Mouse (Mus musculus) cerebral cortex, adult 2 months (tissue): ENCODE data around the gene Gm7138.

Source experiments
- WGBS: fragments of 180-500 bp; shearing (Covaris S2); methylation state at CpG from one replicate; pipeline ENCODE4 v1.1.7; 2018; 5-methylcytosine and 5-hydroxymethylcytosine counted together

The Gm7138 gene

DNA sequence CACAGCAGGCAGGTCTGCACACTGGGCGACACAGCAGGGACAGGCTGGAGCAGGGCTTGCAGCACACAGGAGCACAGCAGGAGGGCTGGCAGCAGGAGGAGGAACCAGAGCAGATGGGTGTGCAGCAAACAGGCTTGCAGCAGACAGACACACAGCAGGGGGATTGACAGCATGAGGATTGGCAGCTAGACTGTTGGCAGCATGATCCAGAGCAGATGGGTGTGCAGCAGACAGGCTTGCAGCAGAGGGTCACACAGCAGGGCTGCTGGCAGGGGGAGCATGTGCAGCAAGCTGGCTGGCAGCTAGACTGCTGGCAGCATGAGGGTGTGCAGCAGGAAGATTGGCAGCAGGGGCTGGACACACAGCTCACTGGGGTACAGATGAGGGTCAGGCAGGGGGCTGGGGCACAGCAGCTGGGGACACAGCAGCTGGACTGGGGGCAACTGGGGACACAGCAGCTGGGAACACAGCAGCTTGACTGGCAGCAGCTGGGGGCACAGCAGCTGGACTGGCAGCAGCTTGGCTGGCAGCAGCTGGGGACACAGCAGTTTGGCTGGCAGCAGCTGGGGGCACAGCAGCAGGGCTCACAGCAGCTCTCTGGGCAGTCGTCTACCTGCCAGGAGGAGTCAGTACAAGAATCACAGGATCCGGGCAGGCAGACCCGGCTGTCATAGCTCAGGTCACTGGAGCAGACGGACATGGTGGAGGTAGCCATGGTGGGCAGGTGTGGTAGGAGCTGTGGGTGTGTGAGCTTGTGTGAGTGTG is 34.6 kb downstream of the Gm7138 start, which contains the start of gene Gm18596:
TSS of gene Gm18596 (minus strand) at position 715 of the 765 bp plus-strand sequence.
- WGBS = 63% methylated on average over 5 of the region's 5 CpGs

DNA sequence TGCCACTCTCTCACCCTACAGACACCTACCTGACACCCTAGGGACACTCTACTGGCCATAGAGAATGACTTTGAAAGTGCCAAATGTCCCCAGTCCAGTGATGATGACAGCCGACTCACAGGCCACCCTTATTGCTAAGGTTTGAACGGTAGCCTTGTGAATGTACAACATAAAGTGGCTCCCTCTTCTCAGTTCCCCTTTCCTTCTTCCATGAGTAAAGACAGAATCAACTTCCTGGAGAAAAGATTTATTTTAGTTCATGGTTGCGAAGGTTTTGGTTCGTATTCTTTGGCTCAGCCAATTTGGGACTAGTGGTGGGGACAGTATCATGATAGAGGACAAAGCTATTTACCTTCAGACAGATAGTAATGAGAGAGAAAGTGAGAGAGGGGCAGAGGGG is 37.8 kb downstream of the Gm7138 start:
- WGBS = 89% methylated on average over 4 of the region's 4 CpGs

DNA sequence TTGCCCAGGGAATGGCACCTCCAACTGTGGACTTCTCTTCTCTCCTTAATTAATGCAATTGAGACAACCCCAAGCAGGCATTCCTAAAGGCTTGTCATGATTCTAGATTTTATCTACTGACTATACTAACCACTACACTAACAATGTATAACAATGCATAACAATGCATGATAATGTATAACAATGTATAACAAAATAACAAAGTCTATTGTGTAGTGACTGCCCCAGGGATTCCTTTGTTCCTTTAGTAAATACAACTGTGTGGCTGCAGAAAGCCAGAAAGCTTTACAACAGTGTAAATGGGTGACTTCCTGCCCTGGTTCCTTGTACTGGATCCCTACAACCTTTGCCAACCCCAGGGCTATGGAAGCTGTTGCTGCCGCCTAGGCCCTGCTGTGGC is 40.8 kb downstream of the Gm7138 start:
- 94% methylated on average over 1 of the region's 1 CpGs for WGBS

DNA sequence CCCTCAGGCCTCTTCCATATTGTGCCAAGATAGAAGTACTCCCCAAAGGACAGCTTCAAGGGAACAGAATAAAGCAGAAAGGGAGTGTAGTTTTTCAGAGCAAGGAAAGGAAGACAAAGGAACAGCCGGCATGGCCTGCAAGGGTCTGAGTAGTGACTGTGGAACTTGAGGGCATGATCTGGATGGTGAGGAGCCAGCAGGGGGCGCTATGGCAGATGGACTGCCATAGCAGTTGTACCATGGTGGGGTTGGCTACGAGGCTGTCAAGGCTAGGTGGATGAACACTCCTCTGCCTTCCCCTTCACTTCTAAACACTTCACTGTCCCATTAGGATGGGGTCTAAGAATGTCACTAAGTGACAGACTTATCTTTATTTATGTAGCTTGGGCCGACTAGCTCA is 47.5 kb downstream of the Gm7138 start:
- WGBS = 52% methylated on average over 4 of the region's 4 CpGs

DNA sequence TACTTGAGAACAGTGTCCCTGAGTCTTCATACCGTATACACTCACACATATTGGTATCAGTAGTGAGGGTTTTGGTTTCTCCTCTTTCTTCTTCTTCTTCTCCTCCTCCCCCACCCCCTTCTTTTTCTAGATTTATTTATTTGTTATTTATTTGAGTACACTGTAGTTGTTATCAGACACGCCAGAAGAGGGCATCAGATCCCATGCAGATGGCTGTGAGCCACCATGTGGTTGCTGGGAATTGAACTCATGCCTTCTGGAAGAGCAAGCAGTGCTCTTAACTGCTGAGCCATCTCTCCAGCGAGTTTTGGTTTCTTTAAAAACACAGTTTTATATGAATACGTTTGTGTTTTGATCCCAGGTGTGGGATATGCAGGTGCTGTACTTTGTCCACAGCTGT is 48.5 kb downstream of the Gm7138 start:
- WGBS = 78% methylated on average over 4 of the region's 4 CpGs
